Mouse (Mus musculus): ENCODE measurements around the gene Polr2e. TPM values are rescaled to one million over a fixed set of nuclear protein-coding genes. Genes with fewer than 3 reads are reported as not detected.
"Not testable (repeated sequence)": the region's sequence is repeated elsewhere in the genome, so short reads cannot be mapped to it uniquely, and the experiment has no call there.

Gene Polr2e
- polyA plus RNA-seq, 1 experiment from 2014 or later, result 265 TPM

DNA sequence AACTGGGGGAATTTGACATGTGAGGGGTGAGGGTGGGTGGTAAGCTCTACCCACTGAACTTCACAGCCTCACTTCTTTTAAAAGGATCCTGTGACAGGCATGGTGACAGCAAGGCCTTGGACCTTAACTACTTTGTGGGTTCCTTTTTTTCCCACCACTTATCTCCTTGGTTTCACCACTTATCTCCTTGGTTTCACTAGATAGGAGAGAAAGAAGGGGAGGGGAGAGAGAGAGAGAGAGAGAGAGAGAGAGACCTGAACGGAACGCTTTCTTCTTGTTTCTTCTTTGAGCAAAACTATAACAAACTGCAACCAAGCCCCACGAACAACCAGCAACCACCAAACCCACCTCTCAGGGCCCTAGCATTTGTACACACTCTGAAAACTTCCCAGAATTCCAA is 9.2 kb upstream of the Polr2e start:
- Histone ChIP-seq H3K9me3 (no peaks in the 10 kb centered on the region), H3K4me2 (no peak overlapping the region), H3K36me3 (no peaks in the 10 kb centered on the region), H3K27me3 (no peaks in the 10 kb centered on the region), H3K4me3 (no peak overlapping the region), H3K27ac (peak overlapping the region; percentile 78), H3K4me1 (peaks cover 36% of the 10 kb centered on the region), H3K9ac (no peak overlapping the region)
- WGBS, result 50% methylated on average over 3 of the region's 3 CpGs
- ATAC-seq (ENCODE audit: insufficient number of reproducible peaks, insufficient read depth, low FRiP score, low TSS enrichment, low read depth), result no peak

DNA sequence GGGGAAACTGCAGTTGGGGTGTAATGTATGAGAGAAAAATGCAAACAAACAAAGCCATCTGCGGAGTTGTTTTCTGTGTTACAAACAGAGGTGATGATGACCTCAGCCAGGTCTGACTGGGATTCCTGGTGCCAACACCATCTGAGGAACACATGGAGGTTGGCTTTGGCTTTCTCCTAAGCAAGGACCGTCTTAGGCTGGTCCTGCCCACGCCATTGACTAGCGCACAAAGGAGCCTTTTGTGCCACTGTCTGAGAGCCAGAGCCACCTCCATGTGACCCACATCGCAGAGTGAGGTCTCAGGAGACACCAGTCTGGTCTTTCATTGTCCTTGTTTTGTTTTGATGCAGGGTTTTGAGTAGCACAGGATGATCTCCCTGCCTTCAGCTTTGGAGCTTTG is 8.8 kb upstream of the Polr2e start:
- H3K9me3 ChIP-seq, result no peaks in the 10 kb centered on the region
- no peak overlapping the region for H3K4me2 ChIP-seq
- ATAC-seq (ENCODE audit: insufficient number of reproducible peaks, insufficient read depth, low FRiP score, low TSS enrichment, low read depth), result no peak
- 23% methylated on average over 5 of the region's 5 CpGs for WGBS
- no peak overlapping the region for H3K4me3 ChIP-seq
- H3K27ac ChIP-seq, result peak overlapping the region; percentile 78
- no peaks in the 10 kb centered on the region for H3K36me3 ChIP-seq
- peaks cover 36% of the 10 kb centered on the region for H3K4me1 ChIP-seq
- no peaks in the 10 kb centered on the region for H3K27me3 ChIP-seq
- H3K9ac ChIP-seq, result no peak overlapping the region

DNA sequence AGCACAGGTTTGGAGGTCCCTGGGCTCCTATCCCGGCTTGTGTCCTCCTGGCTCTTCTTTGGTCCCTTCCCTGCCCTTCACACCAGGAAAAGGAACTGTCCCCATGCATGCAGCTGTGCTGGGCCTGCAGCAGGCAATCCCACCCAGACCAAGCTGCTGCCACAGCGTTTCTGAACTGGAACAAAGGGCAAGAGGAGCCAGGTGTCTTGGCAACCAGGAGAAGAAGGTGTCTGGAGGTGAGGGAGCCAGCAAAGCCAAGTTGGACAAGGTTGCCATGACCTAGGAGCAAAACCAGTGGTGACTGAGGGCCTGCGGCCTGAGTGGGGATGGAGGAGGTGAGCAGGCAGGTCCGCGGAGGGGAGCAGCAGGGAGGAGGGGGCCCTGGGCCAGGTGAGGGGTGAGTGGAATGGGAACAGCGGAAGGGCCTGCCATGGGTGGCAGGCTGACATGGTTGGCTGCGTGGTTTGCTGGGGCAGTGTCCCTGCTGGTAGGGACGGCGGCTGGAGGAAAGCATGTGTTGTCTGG is 7.5 kb upstream of the Polr2e start, which contains the start of gene Gpx4:
Gene Gpx4, plus strand, starts transcription at position 126 of the 525 bp plus-strand sequence.
- H3K4me1 ChIP-seq, result peaks cover 28% of the 10 kb centered on the region
- no peaks in the 10 kb centered on the region for H3K27me3 ChIP-seq
- no peak within 1 kb of the TSS for H3K4me2 ChIP-seq
- no peaks in the 10 kb centered on the region for H3K36me3 ChIP-seq
- ATAC-seq (ENCODE audit: insufficient number of reproducible peaks, insufficient read depth, low FRiP score, low TSS enrichment, low read depth), result no peak
- peak within 1 kb of the TSS; percentile 78 for H3K27ac ChIP-seq
- no peak within 1 kb of the TSS for H3K4me3 ChIP-seq
- no peaks in the 10 kb centered on the region for H3K9me3 ChIP-seq
- H3K9ac ChIP-seq, result peak within 1 kb of the TSS; percentile 36; the same call in 1 of the 2 replicates
- 56% methylated on average over 9 of the region's 9 CpGs for WGBS

DNA sequence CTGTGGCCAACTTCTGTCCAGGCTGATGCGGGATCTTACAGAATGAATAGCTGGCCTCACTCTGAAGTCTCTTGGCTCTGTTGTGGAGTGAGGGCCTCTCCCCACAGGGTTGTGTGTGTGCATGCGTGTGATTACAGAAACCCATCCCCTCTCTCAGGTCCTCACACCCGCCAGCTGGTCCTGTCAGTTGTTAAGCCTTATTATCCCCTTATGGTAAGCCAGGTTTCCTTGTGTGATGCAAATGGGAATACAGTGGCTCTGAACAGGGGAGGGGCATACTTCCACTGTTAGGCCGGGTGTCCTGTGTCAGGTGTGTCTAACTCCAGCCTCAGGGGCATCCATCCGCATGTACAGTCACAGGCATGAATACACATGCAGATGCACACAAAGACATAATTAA is 6.2 kb upstream of the Polr2e start:
- Histone ChIP-seq H3K4me1 (peaks cover 22% of the 10 kb centered on the region), H3K4me2 (no peak overlapping the region), H3K27me3 (no peaks in the 10 kb centered on the region), H3K9ac (no peak overlapping the region), H3K36me3 (no peaks in the 10 kb centered on the region), H3K9me3 (no peaks in the 10 kb centered on the region), H3K4me3 (no peak overlapping the region), H3K27ac (no peak overlapping the region)
- no peak for ATAC-seq (ENCODE audit: insufficient number of reproducible peaks, insufficient read depth, low FRiP score, low TSS enrichment, low read depth)
- 80% methylated on average over 5 of the region's 5 CpGs for WGBS

DNA sequence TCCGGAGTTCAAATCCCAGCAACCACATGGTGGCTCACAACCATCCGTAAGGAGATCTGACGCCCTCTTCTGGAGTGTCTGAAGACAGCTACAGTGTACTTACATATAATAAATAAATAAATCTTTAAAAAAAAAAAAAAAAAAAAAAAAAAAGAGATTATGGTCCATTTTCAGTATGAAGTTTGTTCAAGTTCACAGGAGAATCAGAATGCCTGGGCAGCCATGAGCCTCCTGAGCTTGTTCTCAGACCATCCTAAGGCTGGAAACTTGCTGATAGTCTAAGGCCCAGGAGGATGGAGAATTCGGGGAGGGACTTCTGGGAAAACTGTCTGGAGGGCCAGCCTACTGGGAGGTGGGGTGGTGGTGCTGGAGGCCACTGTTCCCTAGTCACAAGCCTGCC is 5.8 kb upstream of the Polr2e start:
- not testable (repeated sequence) for H3K4me2 ChIP-seq; H3K9ac ChIP-seq; H3K36me3 ChIP-seq; H3K4me3 ChIP-seq; ATAC-seq (ENCODE audit: insufficient number of reproducible peaks, insufficient read depth, low FRiP score, low TSS enrichment, low read depth); H3K27ac ChIP-seq; H3K27me3 ChIP-seq; H3K9me3 ChIP-seq
- peaks cover 19% of the 10 kb centered on the region for H3K4me1 ChIP-seq
- WGBS, result 72% methylated on average over 4 of the region's 4 CpGs

DNA sequence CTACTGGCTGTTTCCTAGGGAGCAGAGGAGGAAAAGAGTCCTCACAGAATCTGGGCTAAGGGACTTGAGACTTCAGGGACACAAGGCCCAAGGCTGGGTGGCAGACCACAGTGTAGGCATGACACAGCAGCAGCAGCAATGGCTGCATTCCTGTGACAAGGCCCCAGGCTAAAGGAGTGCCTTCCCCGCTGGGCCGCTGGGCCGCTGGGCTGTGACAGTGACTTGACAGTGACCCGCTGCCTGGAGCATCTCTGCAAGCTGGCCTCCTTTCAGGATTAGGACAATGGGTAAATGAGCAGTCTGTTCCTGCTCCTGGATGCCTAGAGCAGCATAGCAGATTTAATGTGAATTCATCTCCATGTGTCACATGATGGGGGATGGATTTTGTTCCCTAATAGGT is 4.5 kb upstream of the Polr2e start:
- 18% methylated on average over 4 of the region's 4 CpGs for WGBS
- H3K9ac ChIP-seq, result no peak overlapping the region
- H3K27me3 ChIP-seq, result no peaks in the 10 kb centered on the region
- no peak overlapping the region for H3K4me2 ChIP-seq
- H3K9me3 ChIP-seq, result no peaks in the 10 kb centered on the region
- no peaks in the 10 kb centered on the region for H3K36me3 ChIP-seq
- H3K4me1 ChIP-seq, result peaks cover 23% of the 10 kb centered on the region
- no peak for ATAC-seq (ENCODE audit: insufficient number of reproducible peaks, insufficient read depth, low FRiP score, low TSS enrichment, low read depth)
- peak overlapping the region; percentile 40; the same call in 1 of the 2 replicates for H3K27ac ChIP-seq
- no peak overlapping the region for H3K4me3 ChIP-seq

DNA sequence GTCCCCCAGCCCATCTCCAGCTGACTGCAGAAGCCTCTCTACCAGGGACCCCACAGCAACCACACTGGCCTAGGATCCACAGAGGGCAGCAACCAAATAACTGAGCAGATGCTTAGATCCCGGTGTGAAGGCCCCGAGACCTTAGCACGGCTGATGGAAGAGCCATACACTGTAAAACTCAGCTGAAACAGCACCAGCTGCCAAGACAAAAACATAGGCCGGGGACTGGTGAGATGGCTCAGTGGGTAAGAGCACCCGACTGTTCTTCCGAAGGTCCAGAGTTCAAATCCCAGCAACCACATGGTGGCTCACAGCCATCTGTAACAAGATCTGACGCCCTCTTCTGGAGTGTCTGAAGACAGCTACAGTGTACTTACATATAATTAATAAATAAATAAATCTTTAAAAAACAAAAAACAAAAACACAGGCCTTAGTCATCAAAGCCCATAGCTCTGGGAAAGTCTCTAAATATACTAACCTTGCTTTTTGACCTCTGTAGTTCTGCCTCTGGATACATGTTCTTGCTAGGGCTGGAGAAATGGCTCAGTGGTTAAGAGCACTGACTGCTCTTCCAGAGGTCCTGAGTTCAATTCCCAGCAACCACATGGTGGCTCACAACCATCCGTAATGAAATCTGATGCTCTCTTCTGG is 1.9 kb upstream of the Polr2e start:
- H3K27ac ChIP-seq, result peak overlapping the region; percentile 33; the same call in 1 of the 2 replicates
- peaks cover 19% of the 10 kb centered on the region for H3K36me3 ChIP-seq
- not testable (repeated sequence) for ATAC-seq (ENCODE audit: insufficient number of reproducible peaks, insufficient read depth, low FRiP score, low TSS enrichment, low read depth); H3K4me3 ChIP-seq; H3K9ac ChIP-seq; H3K4me2 ChIP-seq; H3K9me3 ChIP-seq; H3K27me3 ChIP-seq
- WGBS, result 83% methylated on average over 8 of the region's 8 CpGs
- H3K4me1 ChIP-seq, result peaks cover 15% of the 10 kb centered on the region

DNA sequence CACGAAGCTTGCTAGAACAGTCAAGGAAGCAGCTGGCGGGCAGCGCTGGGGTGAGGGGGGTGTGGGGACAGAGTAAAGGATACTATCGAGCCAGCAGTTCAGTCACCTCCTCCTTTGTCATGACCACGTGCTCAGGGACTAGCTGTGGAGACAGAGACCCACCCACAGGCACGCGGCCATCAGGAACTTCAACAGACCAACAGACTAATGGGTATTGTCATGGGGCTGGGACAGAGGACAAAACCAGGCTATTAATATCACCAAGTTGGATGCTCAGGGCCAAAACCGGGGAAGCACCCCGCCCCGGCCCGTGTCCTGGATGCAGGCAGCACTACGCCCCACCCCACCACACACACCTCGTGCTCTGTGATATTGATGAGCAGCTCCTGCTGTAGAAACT is 2.8 kb downstream of the Polr2e start:
- H3K4me1 ChIP-seq, result peaks cover 32% of the 10 kb centered on the region
- no peak overlapping the region for H3K9ac ChIP-seq
- H3K27me3 ChIP-seq, result no peaks in the 10 kb centered on the region
- no peak overlapping the region for H3K4me2 ChIP-seq
- H3K9me3 ChIP-seq, result no peaks in the 10 kb centered on the region
- peaks cover 42% of the 10 kb centered on the region for H3K36me3 ChIP-seq
- ATAC-seq (ENCODE audit: insufficient number of reproducible peaks, insufficient read depth, low FRiP score, low TSS enrichment, low read depth), result no peak
- no peak overlapping the region for H3K27ac ChIP-seq
- no peak overlapping the region for H3K4me3 ChIP-seq
- 95% methylated on average over 13 of the region's 13 CpGs for WGBS

DNA sequence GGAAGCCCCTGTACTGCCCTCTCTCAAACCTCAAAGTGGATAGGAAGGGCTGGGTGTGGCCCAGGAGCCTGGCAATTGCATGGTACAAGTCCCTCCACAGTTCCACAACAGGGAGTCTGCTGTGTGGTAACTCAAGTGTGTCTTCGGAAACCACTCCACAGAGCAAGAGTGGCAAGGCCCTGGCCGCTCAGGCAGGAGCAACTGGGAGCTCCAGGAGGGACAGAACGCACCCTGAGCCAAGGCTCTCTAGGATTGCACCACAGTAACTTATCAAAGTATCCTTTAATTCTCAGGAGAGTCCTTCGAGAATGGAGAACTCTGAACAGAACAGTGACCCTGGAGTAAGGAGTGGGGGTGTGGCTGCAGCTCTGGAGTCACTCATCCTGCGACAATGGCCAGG is 3.9 kb downstream of the Polr2e start:
- Histone ChIP-seq H3K4me2 (no peak overlapping the region), H3K9ac (no peak overlapping the region; the same call in 1 of the 2 replicates), H3K36me3 (peaks cover 42% of the 10 kb centered on the region), H3K9me3 (no peaks in the 10 kb centered on the region), H3K27ac (peak overlapping the region; percentile 12; the same call in 1 of the 2 replicates), H3K4me3 (no peak overlapping the region), H3K4me1 (peaks cover 32% of the 10 kb centered on the region), H3K27me3 (no peaks in the 10 kb centered on the region)
- no peak for ATAC-seq (ENCODE audit: insufficient number of reproducible peaks, insufficient read depth, low FRiP score, low TSS enrichment, low read depth)
- WGBS, result 92% methylated on average over 5 of the region's 5 CpGs

DNA sequence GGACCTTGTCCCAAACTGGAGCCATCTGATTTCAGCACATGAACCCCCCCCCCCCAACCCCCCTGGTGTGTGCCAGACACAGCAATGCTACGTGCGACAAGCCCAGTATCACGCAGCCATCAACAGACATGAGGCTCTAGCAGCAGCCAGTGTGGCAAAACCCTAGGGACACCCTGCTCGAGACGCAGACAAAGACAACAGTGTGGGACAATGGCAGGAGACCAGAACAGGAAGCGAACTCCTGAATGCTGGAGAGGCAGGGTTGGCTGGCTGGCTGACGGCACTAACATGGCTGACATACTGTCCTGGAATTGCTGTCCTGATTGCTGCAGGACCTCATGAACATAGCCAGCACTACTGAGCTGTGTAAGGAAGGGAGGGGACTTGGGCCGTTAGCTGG is 4.4 kb downstream of the Polr2e start:
- H3K4me1 ChIP-seq, result peaks cover 32% of the 10 kb centered on the region
- peaks cover 42% of the 10 kb centered on the region for H3K36me3 ChIP-seq
- 78% methylated on average over 8 of the region's 8 CpGs for WGBS
- ATAC-seq (ENCODE audit: insufficient number of reproducible peaks, insufficient read depth, low FRiP score, low TSS enrichment, low read depth), result no peak
- no peaks in the 10 kb centered on the region for H3K9me3 ChIP-seq
- H3K27ac ChIP-seq, result peak overlapping the region; percentile 12; the same call in 1 of the 2 replicates
- no peaks in the 10 kb centered on the region for H3K27me3 ChIP-seq
- H3K4me3 ChIP-seq, result no peak overlapping the region
- no peak overlapping the region for H3K4me2 ChIP-seq
- no peak overlapping the region; the same call in 1 of the 2 replicates for H3K9ac ChIP-seq

DNA sequence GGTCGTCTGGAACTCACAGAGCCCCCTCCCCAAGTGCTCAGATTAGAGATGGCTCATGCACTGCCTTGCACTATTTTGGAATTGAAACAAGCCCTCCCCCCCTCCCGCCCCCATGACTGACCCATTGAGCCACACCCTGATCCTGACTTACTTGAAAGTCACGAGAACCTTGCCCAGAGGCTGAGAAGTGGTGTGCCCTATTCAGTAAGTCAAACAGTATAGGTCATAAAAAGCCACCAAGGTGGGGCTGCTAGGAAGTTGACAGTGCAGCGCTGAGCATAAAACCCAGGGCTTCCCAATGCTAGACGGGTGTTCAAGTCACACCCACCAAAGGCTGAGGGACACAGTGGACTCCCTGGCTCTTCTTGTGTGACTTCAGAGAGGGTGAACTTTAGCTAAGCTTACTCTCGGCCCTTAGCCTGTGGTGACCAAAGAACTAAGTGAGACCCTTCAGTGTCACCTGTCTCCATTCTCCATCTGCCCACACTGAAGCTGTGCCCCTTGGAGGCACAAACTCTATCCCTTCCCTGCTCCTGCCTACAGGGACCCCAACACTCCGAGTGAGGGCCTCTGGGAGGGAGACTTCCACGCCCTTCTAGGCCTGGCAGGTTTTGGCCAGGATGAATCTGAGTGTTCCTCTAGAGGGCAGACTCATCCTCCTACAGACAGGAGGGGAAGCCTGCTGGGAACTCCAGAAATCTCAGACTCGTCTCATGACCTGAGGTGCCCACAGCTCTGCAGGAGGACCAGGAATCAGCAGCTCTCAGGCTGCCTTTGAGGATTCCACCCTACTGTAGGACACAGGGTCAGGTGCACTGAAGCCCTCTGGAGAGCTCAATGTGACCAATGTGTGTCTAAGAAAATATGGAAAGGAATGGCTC is 5.8 kb downstream of the Polr2e start:
- Histone ChIP-seq H3K36me3 (peaks cover 42% of the 10 kb centered on the region), H3K4me2 (no peak overlapping the region), H3K27ac (peak overlapping the region; percentile 68), H3K4me1 (peaks cover 28% of the 10 kb centered on the region), H3K27me3 (no peaks in the 10 kb centered on the region), H3K9ac (0 out of 2 replicates have a peak overlapping the region, but pooled peaks have one; percentile 21), H3K9me3 (no peaks in the 10 kb centered on the region), H3K4me3 (no peak overlapping the region)
- 42% methylated on average over 9 of the region's 9 CpGs for WGBS
- ATAC-seq (ENCODE audit: insufficient number of reproducible peaks, insufficient read depth, low FRiP score, low TSS enrichment, low read depth), result no peak

Data from embryonic facial prominence, embryonic 13.5 days (tissue).